Mouse (Mus musculus) limb, embryonic 15.5 days (tissue): ENCODE measurements at regions not wholly inside any gene's neighbourhood (a gene's known extent, or its start where the extent isn't known, plus 50 kb on each side); places are given as distances from the start of the nearest gene placed in this dataset.
A peak's percentile ranks its signal among the peaks of the same experiment; 100 is the strongest.
"Not testable (repeated sequence)": the region's sequence is repeated elsewhere in the genome, so short reads cannot be mapped to it uniquely, and the experiment has no call there.

Source experiments
- ATAC-seq: fragments of 200-750 bp; cut with Nextera tagmentation; 2 replicates; pipeline ENCODE4 v1.8.0; 2017; ENCODE audit warnings: low read depth, moderate TSS enrichment; ENCODE audit not compliant: insufficient number of reproducible peaks, low FRiP score, low TSS enrichment
- H3K27ac ChIP-seq: fragments of 300-500 bp; sonication (generic); 2 replicates; pipeline ENCODE4 v1.5.1; 2015; ENCODE audit warnings: moderate library complexity, mild to moderate bottlenecking, inconsistent platforms
- H3K27me3 ChIP-seq: fragments of 300-500 bp; sonication (generic); 2 replicates; pipeline ENCODE4 v1.6.1; 2015; ENCODE audit warnings: inconsistent platforms
- H3K36me3 ChIP-seq: fragments of 300-500 bp; sonication (generic); 2 replicates; pipeline ENCODE4 v1.6.1; 2015; ENCODE audit warnings: inconsistent platforms
- H3K4me1 ChIP-seq: fragments of 300-500 bp; sonication (generic); 2 replicates; pipeline ENCODE4 v1.6.1; 2015; ENCODE audit warnings: inconsistent platforms
- H3K4me2 ChIP-seq: fragments of 300-500 bp; sonication (generic); 2 replicates; pipeline ENCODE4 v1.6.1; 2015; ENCODE audit warnings: mild to moderate bottlenecking, inconsistent platforms
- H3K4me3 ChIP-seq: fragments of 300-500 bp; sonication (generic); 2 replicates; pipeline ENCODE4 v1.5.1; 2015; ENCODE audit warnings: mild to moderate bottlenecking, inconsistent platforms
- H3K9ac ChIP-seq: fragments of 300-500 bp; sonication (generic); 2 replicates; pipeline ENCODE4 v1.6.1; 2015; ENCODE audit warnings: inconsistent platforms
- H3K9me3 ChIP-seq: fragments of 300-500 bp; sonication (generic); 2 replicates; pipeline ENCODE4 v1.6.1; 2016; ENCODE audit warnings: inconsistent platforms
- WGBS: fragments of 180-500 bp; shearing (Covaris S2); methylation state at CpG from one replicate; pipeline ENCODE4 v1.1.7; 2015; 5-methylcytosine and 5-hydroxymethylcytosine counted together

GRCm38 (mm10) chr3:38270742-38271141 lies 213.9 kb downstream of the Ankrd50 start:
- 67% methylated on average over 6 of the region's 6 CpGs for WGBS
- no peak for ATAC-seq
- H3K4me2 ChIP-seq: no peak overlapping the region

GRCm38 (mm10) chr3:38268226-38268625 lies 216.4 kb downstream of the Ankrd50 start:
- no peaks in the 10 kb centered on the region for H3K27me3 ChIP-seq
- no peak overlapping the region for H3K9ac ChIP-seq
- no peaks in the 10 kb centered on the region for H3K36me3 ChIP-seq
- ATAC-seq: no peak
- no peak overlapping the region for H3K27ac ChIP-seq
- H3K4me1 ChIP-seq: 0 out of 2 replicates have a peak, but pooled peaks cover 5% of the 10 kb centered on the region
- no peak overlapping the region for H3K4me2 ChIP-seq
- no peaks in the 10 kb centered on the region for H3K9me3 ChIP-seq
- no peak overlapping the region for H3K4me3 ChIP-seq
- WGBS: 93% methylated on average over 7 of the region's 7 CpGs

More at GRCm38 (mm10) chr3:38270742-38271141, 213.9 kb downstream of the Ankrd50 start:
- Histone ChIP-seq H3K9ac (no peak overlapping the region), H3K4me1 (peaks cover 7% of the 10 kb centered on the region; the same call in 1 of the 2 replicates), H3K27ac (no peak overlapping the region), H3K9me3 (no peaks in the 10 kb centered on the region), H3K4me3 (no peak overlapping the region), H3K36me3 (no peaks in the 10 kb centered on the region), H3K27me3 (no peaks in the 10 kb centered on the region)

GRCm38 (mm10) chr3:38263261-38264141 lies 221.1 kb downstream of the Ankrd50 start:
- Histone ChIP-seq H3K27ac (no peak overlapping the region), H3K4me1 (0 out of 2 replicates have a peak, but pooled peaks cover 5% of the 10 kb centered on the region), H3K27me3 (no peaks in the 10 kb centered on the region), H3K4me2 (no peak overlapping the region), H3K4me3 (no peak overlapping the region), H3K36me3 (no peaks in the 10 kb centered on the region), H3K9ac (no peak overlapping the region), H3K9me3 (no peaks in the 10 kb centered on the region)
- WGBS: 58% methylated on average over 16 of the region's 16 CpGs
- no peak for ATAC-seq

GRCm38 (mm10) chr3:38261326-38262075 lies 223.1 kb downstream of the Ankrd50 start:
- WGBS: 51% methylated on average over 11 of the region's 11 CpGs
- Histone ChIP-seq H3K36me3 (no peaks in the 10 kb centered on the region), H3K9me3 (no peaks in the 10 kb centered on the region), H3K9ac (no peak overlapping the region), H3K4me2 (no peak overlapping the region), H3K4me3 (no peak overlapping the region), H3K27ac (no peak overlapping the region), H3K27me3 (no peaks in the 10 kb centered on the region), H3K4me1 (peaks cover 17% of the 10 kb centered on the region)
- ATAC-seq: no peak

GRCm38 (mm10) chr3:38259223-38259622 lies 225.4 kb downstream of the Ankrd50 start:
- ATAC-seq, H3K27me3 ChIP-seq, H3K36me3 ChIP-seq: not testable (repeated sequence)

GRCm38 (mm10) chr3:38257843-38258290 lies 226.8 kb downstream of the Ankrd50 start:
- Histone ChIP-seq H3K27ac (no peak overlapping the region), H3K36me3 (no peaks in the 10 kb centered on the region), H3K4me3 (no peak overlapping the region), H3K4me2 (no peak overlapping the region), H3K9me3 (no peaks in the 10 kb centered on the region), H3K4me1 (peaks cover 11% of the 10 kb centered on the region), H3K9ac (no peak overlapping the region), H3K27me3 (no peaks in the 10 kb centered on the region)
- 51% methylated on average over 14 of the region's 14 CpGs for WGBS
- no peak for ATAC-seq

More at GRCm38 (mm10) chr3:38259223-38259622, 225.4 kb downstream of the Ankrd50 start:
- H3K4me1 ChIP-seq: peaks cover 17% of the 10 kb centered on the region
- not testable (repeated sequence) for H3K9ac ChIP-seq, H3K9me3 ChIP-seq, H3K4me3 ChIP-seq, H3K4me2 ChIP-seq, H3K27ac ChIP-seq
- 91% methylated on average over 8 of the region's 8 CpGs for WGBS

- Histone ChIP-seq H3K4me2 (no peak overlapping the region), H3K36me3 (no peaks in the 10 kb centered on the region), H3K27me3 (no peaks in the 10 kb centered on the region), H3K4me3 (no peak overlapping the region), H3K9me3 (no peaks in the 10 kb centered on the region), H3K27ac (no peak overlapping the region), H3K9ac (no peak overlapping the region), H3K4me1 (peaks cover 11% of the 10 kb centered on the region)
- no peak for ATAC-seq
- 50% methylated on average over 14 of the region's 14 CpGs for WGBS
Measured at GRCm38 (mm10) chr3:38257076-38257842, 227.4 kb downstream of the Ankrd50 start.

- Histone ChIP-seq H3K4me2 (no peak overlapping the region), H3K36me3 (no peaks in the 10 kb centered on the region), H3K27me3 (no peaks in the 10 kb centered on the region), H3K4me3 (no peak overlapping the region), H3K9me3 (no peaks in the 10 kb centered on the region), H3K9ac (no peak overlapping the region), H3K27ac (no peak overlapping the region), H3K4me1 (peaks cover 11% of the 10 kb centered on the region)
- 13% methylated on average over 2 of the region's 2 CpGs for WGBS
- ATAC-seq: no peak
Measured at GRCm38 (mm10) chr3:38255674-38256073, 229.0 kb downstream of the Ankrd50 start.

GRCm38 (mm10) chr3:38254896-38255295 lies 229.7 kb downstream of the Ankrd50 start:
- 60% methylated on average over 2 of the region's 2 CpGs for WGBS
- peak; percentile 70 for ATAC-seq

GRCm38 (mm10) chr3:38251592-38251991 lies 233.1 kb downstream of the Ankrd50 start:
- Histone ChIP-seq H3K27ac (no peak overlapping the region), H3K9me3 (no peaks in the 10 kb centered on the region), H3K4me1 (no peaks in the 10 kb centered on the region), H3K4me2 (no peak overlapping the region), H3K9ac (no peak overlapping the region), H3K36me3 (no peaks in the 10 kb centered on the region), H3K27me3 (no peaks in the 10 kb centered on the region), H3K4me3 (no peak overlapping the region)
- 58% methylated on average over 2 of the region's 2 CpGs for WGBS
- no peak for ATAC-seq

More at GRCm38 (mm10) chr3:38254896-38255295, 229.7 kb downstream of the Ankrd50 start:
- Histone ChIP-seq H3K27me3 (no peaks in the 10 kb centered on the region), H3K4me2 (no peak overlapping the region), H3K4me3 (no peak overlapping the region), H3K4me1 (peaks cover 11% of the 10 kb centered on the region), H3K9ac (no peak overlapping the region), H3K36me3 (no peaks in the 10 kb centered on the region), H3K9me3 (no peaks in the 10 kb centered on the region), H3K27ac (0 out of 2 replicates have a peak overlapping the region, but pooled peaks have one; percentile 24)

GRCm38 (mm10) chr3:38250552-38250951 lies 234.1 kb downstream of the Ankrd50 start:
- Histone ChIP-seq H3K9me3 (no peaks in the 10 kb centered on the region), H3K4me2 (no peak overlapping the region), H3K4me1 (no peaks in the 10 kb centered on the region), H3K27me3 (no peaks in the 10 kb centered on the region), H3K27ac (no peak overlapping the region), H3K4me3 (no peak overlapping the region), H3K36me3 (no peaks in the 10 kb centered on the region), H3K9ac (no peak overlapping the region)
- WGBS: 75% methylated on average over 5 of the region's 5 CpGs
- no peak for ATAC-seq
